Mouse (Mus musculus): ENCODE measurements at regions not wholly inside any gene's neighbourhood (a gene's known extent, or its start where the extent isn't known, plus 50 kb on each side); places are given as distances from the start of the nearest gene placed in this dataset.

GRCm38 (mm10) chr9:79437636-79438035 lies 281.0 kb downstream of the Col12a1 start:
- no peak for DNase-seq (ENCODE audit: low spot score)

GRCm38 (mm10) chr9:79439233-79439960 lies 279.2 kb downstream of the Col12a1 start:
- peak; percentile 13 for DNase-seq (ENCODE audit: low spot score)

DNA sequence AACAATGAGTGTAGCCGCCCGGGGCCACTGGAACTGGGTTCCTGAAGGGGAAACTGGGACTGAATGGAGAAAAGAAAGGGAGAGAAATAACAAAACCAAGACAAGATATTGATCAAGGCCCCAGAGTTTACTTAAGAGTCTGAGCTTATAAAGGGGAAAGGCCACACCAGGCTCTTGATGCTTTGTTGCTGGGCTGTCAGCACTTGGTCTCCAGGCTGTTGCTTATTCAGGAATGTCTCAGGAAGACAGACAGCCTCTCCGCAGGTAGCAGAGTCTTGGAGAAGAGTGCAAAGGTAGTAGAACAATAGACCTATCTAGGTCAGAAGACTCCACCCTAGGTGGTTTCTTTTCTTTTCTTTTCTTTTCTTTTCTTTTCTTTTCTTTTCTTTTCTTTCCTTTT lies 263.4 kb downstream of the Col12a1 start:
- DNase-seq (ENCODE audit: low spot score): no peak

GRCm38 (mm10) chr9:79479118-79479517 lies 239.5 kb downstream of the Col12a1 start:
- DNase-seq (ENCODE audit: low spot score): no peak

GRCm38 (mm10) chr9:79500253-79500652 lies 218.4 kb downstream of the Col12a1 start:
- DNase-seq (ENCODE audit: low spot score): no peak

DNA sequence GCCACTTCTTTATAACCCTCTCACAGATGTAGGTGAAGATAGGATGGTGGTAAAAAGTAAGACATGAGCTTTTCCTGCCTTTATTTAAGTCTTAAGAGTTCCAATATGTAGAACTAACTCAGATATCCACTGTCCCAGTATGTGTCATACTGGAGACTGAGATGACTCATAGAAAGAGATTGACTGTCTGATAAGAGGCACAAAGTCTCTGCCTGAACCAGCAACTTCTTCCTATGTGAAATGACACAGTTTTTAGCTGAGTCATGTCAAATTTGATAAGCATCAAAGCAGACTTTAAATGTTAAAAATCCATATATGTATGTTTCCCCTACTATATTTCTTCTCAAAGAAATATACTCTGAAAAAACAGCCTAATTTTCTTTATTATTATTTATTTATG lies 216.6 kb downstream of the Col12a1 start:
- DNase-seq (ENCODE audit: low spot score): no peak

- no peak for DNase-seq (ENCODE audit: low spot score)
These were observed 202.2 kb downstream of the Col12a1 start for GRCm38 (mm10) chr9:79516384-79516783.

DNA sequence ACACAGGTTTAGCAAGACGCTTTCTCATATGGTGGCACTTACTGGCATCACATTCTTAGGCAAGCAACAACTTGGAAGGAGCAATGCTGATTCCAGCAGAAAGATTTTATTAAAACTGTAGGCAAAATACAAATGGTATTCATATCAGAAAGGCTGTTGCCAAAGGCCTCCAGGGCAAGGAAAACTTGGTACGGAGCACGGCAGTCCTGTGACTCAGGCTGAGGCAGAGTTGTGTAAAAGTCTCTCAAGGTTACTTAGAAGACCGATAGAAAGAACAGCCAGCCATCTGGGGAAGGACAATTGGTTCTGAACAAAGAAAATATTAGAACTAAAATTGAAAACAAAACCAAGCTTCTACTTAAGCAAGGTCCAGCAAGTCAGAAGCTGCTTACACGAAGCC lies 201.2 kb downstream of the Col12a1 start:
- DNase-seq (ENCODE audit: low spot score): peak; percentile 48

DNA sequence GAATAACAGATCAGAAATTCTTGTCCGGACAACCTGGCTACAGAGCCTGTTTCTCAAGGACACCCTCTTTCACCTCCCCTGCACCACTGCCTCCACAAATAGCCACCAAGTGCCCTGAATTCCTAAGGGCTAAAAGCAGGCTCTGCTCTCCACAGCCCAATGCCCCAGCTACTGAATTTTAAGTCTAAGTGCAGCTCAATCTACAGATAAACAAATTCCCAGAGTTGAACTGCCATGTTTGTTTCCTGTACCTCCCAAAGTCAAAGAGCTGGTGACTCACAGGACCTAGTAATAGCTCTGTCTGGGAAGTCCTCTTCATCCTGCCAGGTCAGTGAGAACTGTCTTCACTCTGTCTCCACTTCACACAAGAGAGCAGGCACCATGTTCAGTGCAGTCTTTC lies 200.0 kb downstream of the Col12a1 start:
- DNase-seq (ENCODE audit: low spot score): no peak

GRCm38 (mm10) chr9:79520498-79520897 lies 198.1 kb downstream of the Col12a1 start:
- DNase-seq (ENCODE audit: low spot score): no peak

- no peak for DNase-seq (ENCODE audit: low spot score)
These were observed 195.6 kb downstream of the Col12a1 start for GRCm38 (mm10) chr9:79523054-79523453.

DNA sequence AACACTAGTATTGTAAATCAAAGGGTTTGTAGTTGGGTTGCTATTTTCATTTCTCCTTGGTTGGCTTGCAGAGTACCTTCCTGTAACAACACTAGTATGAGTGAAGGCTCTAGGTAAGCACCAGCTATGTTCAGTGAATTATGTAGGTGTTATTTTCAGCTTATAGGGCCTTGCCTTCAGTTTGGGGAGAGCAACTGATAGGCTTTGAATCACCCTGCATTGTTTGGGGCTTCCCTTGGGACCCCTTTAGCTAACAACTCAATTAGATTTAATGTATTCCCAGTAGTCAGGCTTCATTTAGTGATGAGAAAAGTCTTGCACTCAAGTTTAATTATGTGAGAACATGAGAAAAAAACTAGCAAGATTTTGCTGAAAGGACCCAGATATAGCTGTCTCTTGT lies 193.6 kb downstream of the Col12a1 start:
- no peak for DNase-seq (ENCODE audit: low spot score)

- no peak for DNase-seq (ENCODE audit: low spot score)
These were observed 192.2 kb downstream of the Col12a1 start for GRCm38 (mm10) chr9:79526390-79526789.

GRCm38 (mm10) chr9:79527331-79527730 lies 191.3 kb downstream of the Col12a1 start:
- peak; percentile 73 for DNase-seq (ENCODE audit: low spot score)

All from adipocyte (in vitro differentiated cells).